Mouse (Mus musculus) limb, embryonic 12.5 days (tissue): ENCODE measurements at regions not wholly inside any gene's neighbourhood (a gene's known extent, or its start where the extent isn't known, plus 50 kb on each side); places are given as distances from the start of the nearest gene placed in this dataset.

Experiments
- ATAC-seq: fragments of 200-750 bp; cut with Nextera tagmentation; 2 replicates; pipeline ENCODE4 v1.8.0; 2017; ENCODE audit warnings: low read depth, moderate TSS enrichment; ENCODE audit not compliant: insufficient number of reproducible peaks, insufficient read depth, low FRiP score, low TSS enrichment
- H3K27ac ChIP-seq: fragments of 300-500 bp; sonication (generic); 2 replicates; pipeline ENCODE4 v1.5.1; 2016; ENCODE audit warnings: mild to moderate bottlenecking, moderate library complexity
- H3K27me3 ChIP-seq: fragments of 300-500 bp; sonication (generic); 2 replicates; pipeline ENCODE4 v1.6.1; 2016; ENCODE audit warnings: mild to moderate bottlenecking, moderate library complexity
- H3K36me3 ChIP-seq: fragments of 300-500 bp; sonication (generic); 2 replicates; pipeline ENCODE4 v1.6.1; 2016; ENCODE audit warnings: mild to moderate bottlenecking, moderate library complexity
- H3K4me1 ChIP-seq: fragments of 300-500 bp; sonication (generic); replicated peaks from 2 replicates; pipeline ENCODE4 v1.6.1; 2016
- H3K4me2 ChIP-seq: fragments of 300-500 bp; sonication (generic); 2 replicates; pipeline ENCODE4 v1.6.1; 2016; ENCODE audit warnings: mild to moderate bottlenecking, moderate library complexity
- H3K4me3 ChIP-seq: fragments of 300-500 bp; sonication (generic); replicated peaks from 2 replicates; pipeline ENCODE4 v1.5.1; 2016; ENCODE audit warnings: mild to moderate bottlenecking
- H3K9ac ChIP-seq: fragments of 300-500 bp; sonication (generic); replicated peaks from 2 replicates; pipeline ENCODE4 v1.6.1; 2016; ENCODE audit warnings: mild to moderate bottlenecking, moderate library complexity
- H3K9me3 ChIP-seq: fragments of 300-500 bp; sonication (generic); 2 replicates; pipeline ENCODE4 v1.6.1; 2016; ENCODE audit warnings: mild to moderate bottlenecking, moderate library complexity
- WGBS: fragments of 180-500 bp; shearing (Covaris S2); methylation state at CpG from one replicate; pipeline ENCODE4 v1.1.7; 2016; 5-methylcytosine and 5-hydroxymethylcytosine counted together

- H3K9me3 ChIP-seq, result no peaks in the 10 kb centered on the region
- no peak overlapping the region for H3K4me2 ChIP-seq
- no peaks in the 10 kb centered on the region; the same call in 1 of the 2 replicates for H3K27me3 ChIP-seq
- no peak overlapping the region for H3K27ac ChIP-seq
- no peak for ATAC-seq
- H3K4me3 ChIP-seq, result no peak overlapping the region
- 84% methylated on average over 9 of the region's 9 CpGs for WGBS
- no peak overlapping the region for H3K9ac ChIP-seq
- H3K36me3 ChIP-seq, result no peaks in the 10 kb centered on the region
- H3K4me1 ChIP-seq, result no peaks in the 10 kb centered on the region
Measured at GRCm38 (mm10) chr8:36363291-36363690, 597.7 kb downstream of the Gm19410 start.

DNA sequence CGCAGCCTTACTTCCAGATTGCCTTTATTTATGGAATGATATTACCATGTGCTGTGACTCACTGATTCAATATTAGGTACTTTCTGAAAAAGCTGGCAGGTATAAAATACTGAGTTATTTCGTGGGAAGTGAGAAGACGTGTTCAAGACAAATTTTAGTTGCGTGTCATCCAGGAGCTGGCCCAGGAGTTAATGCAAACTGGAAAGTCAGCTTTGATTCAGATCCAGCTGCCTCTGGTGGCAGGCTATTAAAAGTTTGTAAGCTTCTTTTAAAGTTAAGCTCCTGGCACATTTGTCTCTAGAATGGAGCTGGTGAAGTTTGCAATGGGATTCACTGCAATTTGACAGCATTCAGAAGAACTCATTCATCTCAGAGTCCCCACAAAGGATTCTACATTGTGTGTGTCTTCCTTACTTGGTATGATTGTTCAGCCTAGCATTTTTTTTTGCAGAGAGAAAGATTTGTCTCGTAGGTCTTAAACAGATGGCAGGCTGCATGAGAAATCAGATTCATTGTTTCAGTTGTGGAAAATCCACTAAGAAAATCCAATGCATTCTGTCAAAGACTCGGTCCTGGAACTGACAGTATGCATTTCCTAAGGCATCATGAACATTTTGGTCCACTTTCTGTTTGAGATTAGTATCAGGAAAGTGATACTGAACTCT lies 599.1 kb downstream of the Gm19410 start:
- 64% methylated on average over 6 of the region's 6 CpGs for WGBS
- H3K27me3 ChIP-seq, result no peaks in the 10 kb centered on the region; the same call in 1 of the 2 replicates

DNA sequence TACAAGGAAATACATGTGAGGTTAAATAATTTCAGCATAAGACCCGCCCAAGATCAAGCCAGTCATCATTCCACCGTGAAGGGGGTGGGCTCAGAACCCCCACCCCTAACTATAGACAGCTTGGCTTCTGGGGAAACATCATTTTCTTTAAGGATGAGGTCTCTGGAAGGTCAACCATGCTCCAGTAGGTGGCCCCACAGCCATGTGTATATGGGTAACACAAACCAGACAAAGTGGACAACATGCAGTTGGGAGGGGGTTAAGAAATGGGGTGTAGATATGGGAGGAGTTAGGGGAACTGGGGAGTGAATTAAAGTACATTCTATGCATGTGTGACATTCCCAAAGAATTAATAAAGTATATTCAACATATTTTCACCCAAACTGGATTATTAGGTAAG lies 600.4 kb downstream of the Gm19410 start:
- no peaks in the 10 kb centered on the region for H3K36me3 ChIP-seq
- H3K4me3 ChIP-seq, result no peak overlapping the region
- no peak for ATAC-seq
- 67% methylated on average over 2 of the region's 2 CpGs for WGBS
- H3K27me3 ChIP-seq, result no peaks in the 10 kb centered on the region; the same call in 1 of the 2 replicates
- H3K4me1 ChIP-seq, result no peaks in the 10 kb centered on the region
- no peak overlapping the region for H3K9ac ChIP-seq
- no peak overlapping the region for H3K27ac ChIP-seq
- no peaks in the 10 kb centered on the region for H3K9me3 ChIP-seq
- H3K4me2 ChIP-seq, result no peak overlapping the region

More for the DNA sequence above, 599.1 kb downstream of the Gm19410 start:
- ATAC-seq, result no peak
- H3K9ac ChIP-seq, result no peak overlapping the region
- H3K9me3 ChIP-seq, result no peaks in the 10 kb centered on the region
- no peak overlapping the region for H3K27ac ChIP-seq
- no peaks in the 10 kb centered on the region for H3K4me1 ChIP-seq
- no peaks in the 10 kb centered on the region for H3K36me3 ChIP-seq
- H3K4me2 ChIP-seq, result no peak overlapping the region
- H3K4me3 ChIP-seq, result no peak overlapping the region

- H3K9ac ChIP-seq, result no peak overlapping the region
- no peaks in the 10 kb centered on the region for H3K27me3 ChIP-seq
- no peak overlapping the region for H3K4me2 ChIP-seq
- H3K36me3 ChIP-seq, result no peaks in the 10 kb centered on the region
- no peak overlapping the region for H3K27ac ChIP-seq
- no peaks in the 10 kb centered on the region for H3K9me3 ChIP-seq
- WGBS, result 71% methylated on average over 5 of the region's 5 CpGs
- ATAC-seq, result no peak
- H3K4me1 ChIP-seq, result peaks cover 6% of the 10 kb centered on the region
- H3K4me3 ChIP-seq, result no peak overlapping the region
Measured at GRCm38 (mm10) chr8:36376579-36377350, 611.2 kb downstream of the Gm19410 start.

- no peaks in the 10 kb centered on the region for H3K9me3 ChIP-seq
- WGBS, result 79% methylated on average over 9 of the region's 9 CpGs
- H3K4me2 ChIP-seq, result no peak overlapping the region
- no peak overlapping the region for H3K4me3 ChIP-seq
- no peaks in the 10 kb centered on the region for H3K27me3 ChIP-seq
- no peaks in the 10 kb centered on the region for H3K36me3 ChIP-seq
- H3K27ac ChIP-seq, result no peak overlapping the region
- no peaks in the 10 kb centered on the region for H3K4me1 ChIP-seq
- H3K9ac ChIP-seq, result no peak overlapping the region
- ATAC-seq, result no peak
Measured at GRCm38 (mm10) chr8:36394487-36394886, 598.9 kb upstream of the AI429214 start.

GRCm38 (mm10) chr8:36396493-36396892 lies 596.9 kb upstream of the AI429214 start:
- Histone ChIP-seq H3K9me3 (no peaks in the 10 kb centered on the region), H3K36me3 (no peaks in the 10 kb centered on the region), H3K27ac (no peak overlapping the region), H3K9ac (no peak overlapping the region), H3K4me1 (no peaks in the 10 kb centered on the region), H3K27me3 (no peaks in the 10 kb centered on the region), H3K4me3 (no peak overlapping the region), H3K4me2 (no peak overlapping the region)
- 88% methylated on average over 1 of the region's 1 CpGs for WGBS
- ATAC-seq, result no peak

DNA sequence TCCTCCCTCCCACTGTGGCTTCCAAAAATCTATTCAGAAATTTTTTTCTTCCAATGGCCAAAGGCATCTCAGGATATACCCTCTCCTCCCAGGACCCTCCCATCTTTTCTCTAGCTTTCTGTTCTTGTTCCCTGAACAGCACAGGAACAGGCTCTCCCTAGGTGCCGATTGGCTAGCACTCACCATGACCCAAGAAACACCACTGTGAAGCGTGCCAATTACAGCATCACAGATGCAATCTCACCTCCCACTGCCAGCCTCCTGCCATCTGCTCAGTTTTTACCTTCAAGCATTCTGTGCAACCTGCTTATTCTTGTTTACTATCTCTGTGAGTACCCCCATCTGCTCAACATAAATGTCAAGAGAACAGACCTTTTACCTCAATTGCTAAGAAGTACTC lies 586.7 kb upstream of the AI429214 start:
- H3K4me3 ChIP-seq, result no peak overlapping the region
- WGBS, result 76% methylated on average over 2 of the region's 2 CpGs
- no peaks in the 10 kb centered on the region for H3K9me3 ChIP-seq
- H3K36me3 ChIP-seq, result no peaks in the 10 kb centered on the region
- H3K4me2 ChIP-seq, result no peak overlapping the region
- H3K9ac ChIP-seq, result no peak overlapping the region
- no peak for ATAC-seq
- H3K4me1 ChIP-seq, result no peaks in the 10 kb centered on the region
- H3K27me3 ChIP-seq, result no peaks in the 10 kb centered on the region
- H3K27ac ChIP-seq, result no peak overlapping the region
